ENCODE assay signal across 16 mouse cellular contexts in the genomic region with DNA sequence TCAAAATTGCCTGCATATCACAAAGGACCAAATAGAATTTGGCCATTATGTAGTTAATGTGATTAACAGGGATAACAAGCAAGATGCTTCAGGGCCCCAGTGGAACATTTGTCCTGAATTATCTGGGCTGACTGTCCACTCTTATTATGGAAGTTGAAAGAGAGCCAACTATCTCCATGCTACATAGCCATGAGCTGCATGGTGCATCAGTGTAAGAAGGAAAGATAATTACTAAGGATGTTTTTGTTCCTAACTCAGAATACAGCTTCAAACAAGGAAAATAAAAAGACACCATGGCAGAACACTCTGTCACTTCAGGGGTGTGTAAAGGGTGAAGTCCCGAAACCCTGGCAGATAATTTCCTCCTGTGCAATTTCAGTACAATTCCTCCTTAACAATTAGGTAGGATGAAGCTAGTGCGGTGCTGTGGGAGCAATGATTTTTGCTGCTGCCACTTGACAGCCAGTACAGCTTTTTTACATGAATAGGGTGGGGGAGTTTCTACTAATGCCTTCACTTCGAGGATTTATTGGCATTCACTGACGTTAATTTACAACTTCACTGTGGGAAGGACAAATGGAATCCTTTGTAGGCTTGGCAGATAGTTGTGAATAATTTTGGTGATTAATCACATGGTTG.
DNase-seq lines count a peak whose midpoint lies in the region; ATAC-seq and TF ChIP-seq lines count a peak whose summit lies in the region.
"Had no signal": no experiment of that assay in that cellular context is flagged by ENCODE, and none has a peak within 500 bp of the region (broad histone marks: within the 10 kb centered on the region; RNA-seq: fewer than 3 reads in every experiment).

No protein-coding gene starts in this region.

- no peak for ATAC-seq in stomach, embryonic 14.5 days (ENCODE audit: insufficient number of reproducible peaks, insufficient read depth, low FRiP score, low read depth)
- no peak for ATAC-seq in stomach, postnatal 0 days (ENCODE audit: low FRiP score, low TSS enrichment)
- peak; percentile 71; the same call in 1 of the 2 replicates for ATAC-seq in midbrain, embryonic 16.5 days
- ATAC-seq: intestine, embryonic 15.5 days; liver, embryonic 12.5 days had no signal

- H3K36me3 ChIP-seq in stomach, embryonic 14.5 days (ENCODE audit: control insufficient read depth, insufficient read depth, low read length): no peaks in the 10 kb centered on the region
- no peaks in the 10 kb centered on the region for H3K36me3 ChIP-seq in stomach, postnatal 0 days (ENCODE audit: control insufficient read depth, insufficient read depth, low read length)
- no peaks in the 10 kb centered on the region for H3K36me3 ChIP-seq in midbrain, embryonic 16.5 days (ENCODE audit: control insufficient read depth, insufficient read depth, low read length)
- H3K36me3 ChIP-seq: intestine, embryonic 15.5 days; liver, embryonic 12.5 days had no signal

- DNase-seq in embryo, embryonic 10 days (ENCODE audit: low spot score): peak; percentile 18
- no peak for DNase-seq in embryo, embryonic 9.5 days (ENCODE audit: extremely low spot score)
- DNase-seq in stomach, postnatal 0 days (ENCODE audit: low spot score): no peak
- DNase-seq in heart, adult 11 months: no peak
- DNase-seq in spleen, adult 18-20 months: no peak
- DNase-seq: adrenal gland, postnatal 10 days; B cell, adult 2 months; kidney, postnatal 25 days; left cerebral cortex, postnatal 4 days; right cerebral cortex, postnatal 25 days; thymus, postnatal 14 days had no signal

- no peaks in the 10 kb centered on the region for H3K27me3 ChIP-seq in stomach, embryonic 14.5 days (ENCODE audit: control insufficient read depth, insufficient read depth, low read length)
- no peaks in the 10 kb centered on the region for H3K27me3 ChIP-seq in stomach, postnatal 0 days (ENCODE audit: control insufficient read depth, insufficient read depth, low read length)
- no peaks in the 10 kb centered on the region for H3K27me3 ChIP-seq in midbrain, embryonic 16.5 days (ENCODE audit: control insufficient read depth, insufficient read depth, low read depth, low read length)
- H3K27me3 ChIP-seq: intestine, embryonic 15.5 days; liver, embryonic 12.5 days had no signal

- no peak for TF ChIP-seq CTCF in stomach, postnatal 0 days (IDR thresholded peaks at IDR 0.05; ENCODE audit: low read depth)

- peak overlapping the region; percentile 21; the same call in 1 of the 2 replicates for H3K27ac ChIP-seq in stomach, embryonic 14.5 days (ENCODE audit: low read length)
- H3K27ac ChIP-seq in stomach, postnatal 0 days (replicated peaks): no peak overlapping the region
- H3K27ac ChIP-seq in midbrain, embryonic 16.5 days (ENCODE audit: low read length): no peak overlapping the region
- H3K27ac ChIP-seq: intestine, embryonic 15.5 days; liver, embryonic 12.5 days had no signal

- TF ChIP-seq EP300 in stomach, postnatal 0 days (optimal IDR thresholded peaks at IDR 0.05): no peak

- H3K9ac ChIP-seq in stomach, embryonic 14.5 days (replicated peaks; ENCODE audit: low read depth, low read length): no peak overlapping the region
- H3K9ac ChIP-seq in stomach, postnatal 0 days (ENCODE audit: low read length): no peak overlapping the region
- no peak overlapping the region for H3K9ac ChIP-seq in midbrain, embryonic 16.5 days (ENCODE audit: low read depth, low read length)
- H3K9ac ChIP-seq: intestine, embryonic 15.5 days; liver, embryonic 12.5 days had no signal

- WGBS in stomach, embryonic 14.5 days: 21% methylated on average over 4 of the region's 4 CpGs
- WGBS in stomach, postnatal 0 days: 28% methylated on average over 4 of the region's 4 CpGs
- 15% methylated on average over 4 of the region's 4 CpGs for WGBS in midbrain, embryonic 16.5 days

- H3K4me3 ChIP-seq in stomach, embryonic 14.5 days (ENCODE audit: low read depth, low read length): no peak overlapping the region
- H3K4me3 ChIP-seq in stomach, postnatal 0 days (ENCODE audit: low read depth, low read length): no peak overlapping the region
- no peak overlapping the region for H3K4me3 ChIP-seq in midbrain, embryonic 16.5 days (ENCODE audit: low read depth, low read length)
- H3K4me3 ChIP-seq: erythroblast, embryonic 14.5 days; intestine, embryonic 15.5 days; liver, embryonic 12.5 days had no signal

- no peak overlapping the region for H3K4me2 ChIP-seq in stomach, embryonic 14.5 days (replicated peaks; ENCODE audit: low read depth, low read length)
- H3K4me2 ChIP-seq in stomach, postnatal 0 days (replicated peaks; ENCODE audit: low read depth): no peak overlapping the region
- H3K4me2 ChIP-seq in midbrain, embryonic 16.5 days (ENCODE audit: low read length): no peak overlapping the region
- H3K4me2 ChIP-seq: intestine, embryonic 15.5 days; liver, embryonic 12.5 days had no signal

- no peaks in the 10 kb centered on the region for H3K4me1 ChIP-seq in stomach, embryonic 14.5 days (ENCODE audit: control insufficient read depth, insufficient read depth, low read length)
- no peaks in the 10 kb centered on the region for H3K4me1 ChIP-seq in stomach, postnatal 0 days (replicated peaks; ENCODE audit: control insufficient read depth, insufficient read depth)
- peaks cover 2% of the 10 kb centered on the region; the same call in 1 of the 2 replicates for H3K4me1 ChIP-seq in midbrain, embryonic 16.5 days (ENCODE audit: control insufficient read depth, insufficient read depth, low read length)
- H3K4me1 ChIP-seq: liver, embryonic 12.5 days had no signal

- no peaks in the 10 kb centered on the region for H3K9me3 ChIP-seq in stomach, embryonic 14.5 days (ENCODE audit: control insufficient read depth, low read depth, low read length)
- H3K9me3 ChIP-seq in stomach, postnatal 0 days (ENCODE audit: control insufficient read depth, low read length): no peaks in the 10 kb centered on the region
- no peaks in the 10 kb centered on the region for H3K9me3 ChIP-seq in midbrain, embryonic 16.5 days (replicated peaks; ENCODE audit: control insufficient read depth, low read length, poor library complexity, severe bottlenecking)
- H3K9me3 ChIP-seq: intestine, embryonic 15.5 days; liver, embryonic 12.5 days had no signal
